ENCODE assay signal across 20 mouse cellular contexts in genomic region chr10:125275149-125275848, GRCm38 (mm10).
DNase-seq lines count a peak whose midpoint lies in the region; ATAC-seq and TF ChIP-seq lines count a peak whose summit lies in the region.
"Had no signal": no experiment of that assay in that cellular context is flagged by ENCODE, and none has a peak within 500 bp of the region (broad histone marks: within the 10 kb centered on the region; RNA-seq: fewer than 3 reads in every experiment).

No protein-coding gene starts in this region.

- intact Hi-C loops in left cerebral cortex, postnatal 4 days (cut with DNase I) = no loop called here

- no peak overlapping the region for H3K4me3 ChIP-seq in embryonic facial prominence, embryonic 14.5 days (ENCODE audit: low read depth, low read length)
- no peak overlapping the region for H3K4me3 ChIP-seq in embryonic facial prominence, embryonic 10.5 days
- no peak overlapping the region for H3K4me3 ChIP-seq in forebrain, embryonic 15.5 days
- H3K4me3 ChIP-seq: gastrocnemius, adult 2 months; limb, embryonic 15.5 days; liver, embryonic 15.5 days had no signal

- no peak overlapping the region for H3K4me2 ChIP-seq in embryonic facial prominence, embryonic 14.5 days (ENCODE audit: low read depth, low read length)
- no peak overlapping the region for H3K4me2 ChIP-seq in forebrain, embryonic 15.5 days (replicated peaks)
- H3K4me2 ChIP-seq: heart, embryonic 11.5 days; limb, embryonic 15.5 days; liver, embryonic 15.5 days had no signal

- 70% methylated on average over 12 of the region's 12 CpGs for WGBS in embryonic facial prominence, embryonic 14.5 days
- WGBS in embryonic facial prominence, embryonic 10.5 days = 90% methylated on average over 12 of the region's 12 CpGs
- WGBS in forebrain, embryonic 15.5 days = 27% methylated on average over 12 of the region's 12 CpGs

- peak; percentile 82; the same call in 1 of the 2 replicates for ATAC-seq in embryonic facial prominence, embryonic 14.5 days (ENCODE audit: low read depth)
- ATAC-seq in forebrain, embryonic 15.5 days (replicated peaks) = peak; percentile 84
- ATAC-seq: lung, postnatal 0 days had no signal

- no peaks in the 10 kb centered on the region for H3K9me3 ChIP-seq in embryonic facial prominence, embryonic 14.5 days (ENCODE audit: control insufficient read depth, low read length)
- H3K9me3 ChIP-seq in embryonic facial prominence, embryonic 10.5 days = no peaks in the 10 kb centered on the region
- H3K9me3 ChIP-seq in forebrain, embryonic 15.5 days = no peaks in the 10 kb centered on the region
- H3K9me3 ChIP-seq: limb, embryonic 15.5 days; liver, embryonic 15.5 days had no signal

- no peak for TF ChIP-seq POLR2A in brain, embryonic 14.5 days (IDR thresholded peaks at IDR 0.05; ENCODE audit: borderline replicate concordance, extremely low read depth, insufficient read depth, insufficient read length, poor library complexity, severe bottlenecking)

- H3K27ac ChIP-seq in embryonic facial prominence, embryonic 14.5 days (replicated peaks; ENCODE audit: low read depth, low read length) = no peak overlapping the region
- no peak overlapping the region for H3K27ac ChIP-seq in embryonic facial prominence, embryonic 10.5 days (replicated peaks)
- no peak overlapping the region for H3K27ac ChIP-seq in forebrain, embryonic 15.5 days (replicated peaks)
- H3K27ac ChIP-seq: gastrocnemius, adult 2 months; kidney, postnatal 0 days; limb, embryonic 15.5 days; liver, embryonic 15.5 days had no signal

- no peak for TF ChIP-seq CTCF in brain, embryonic 14.5 days (IDR thresholded peaks at IDR 0.05; ENCODE audit: borderline replicate concordance, extremely low read depth, insufficient read depth, insufficient read length)

- H3K36me3 ChIP-seq in embryonic facial prominence, embryonic 14.5 days (ENCODE audit: control insufficient read depth, insufficient read depth, low read length) = no peaks in the 10 kb centered on the region
- no peaks in the 10 kb centered on the region for H3K36me3 ChIP-seq in embryonic facial prominence, embryonic 10.5 days (replicated peaks)
- no peaks in the 10 kb centered on the region for H3K36me3 ChIP-seq in forebrain, embryonic 15.5 days
- H3K36me3 ChIP-seq: limb, embryonic 15.5 days; liver, embryonic 15.5 days had no signal

- no peaks in the 10 kb centered on the region for H3K4me1 ChIP-seq in embryonic facial prominence, embryonic 14.5 days (ENCODE audit: control insufficient read depth, insufficient read depth, low read length)
- H3K4me1 ChIP-seq in embryonic facial prominence, embryonic 10.5 days = no peaks in the 10 kb centered on the region
- H3K4me1 ChIP-seq in forebrain, embryonic 15.5 days = peaks cover 10% of the 10 kb centered on the region; the same call in 1 of the 2 replicates
- H3K4me1 ChIP-seq: limb, embryonic 15.5 days had no signal

- no peak overlapping the region for H3K9ac ChIP-seq in embryonic facial prominence, embryonic 14.5 days (ENCODE audit: low read depth, low read length)
- H3K9ac ChIP-seq in forebrain, embryonic 15.5 days (replicated peaks) = no peak overlapping the region
- H3K9ac ChIP-seq: limb, embryonic 15.5 days; liver, embryonic 15.5 days had no signal

- peak; percentile 29 for DNase-seq in embryonic facial prominence, embryonic 14.5 days (ENCODE audit: low spot score)
- DNase-seq in embryonic facial prominence, embryonic 10.5 days (ENCODE audit: low spot score) = no peak
- DNase-seq in left cerebral cortex, postnatal 4 days = peak; percentile 51
- DNase-seq in left cerebral cortex, adult 8-10 months (ENCODE audit: low spot score in 2 of 2) = no peak
- peak; percentile 89 for DNase-seq in brain, embryonic 14.5 days (ENCODE audit: low read depth)
- no peak for DNase-seq in thymus, adult 18-20 months
- DNase-seq in adipocyte (ENCODE audit: low spot score) = no peak
- DNase-seq: adrenal gland, postnatal 36 days; B cell, adult 2 months; gastrocnemius, adult 2 months; heart, postnatal 10 days; kidney, adult 18-20 months; layer of hippocampus, postnatal 36 days; thymus, postnatal 25 days had no signal

- no peaks in the 10 kb centered on the region; the same call in 1 of the 2 replicates for H3K27me3 ChIP-seq in embryonic facial prominence, embryonic 14.5 days (replicated peaks; ENCODE audit: control insufficient read depth, insufficient read depth, low read length)
- no peaks in the 10 kb centered on the region for H3K27me3 ChIP-seq in embryonic facial prominence, embryonic 10.5 days (replicated peaks; ENCODE audit: low read depth, poor library complexity, severe bottlenecking)
- H3K27me3 ChIP-seq in forebrain, embryonic 15.5 days = no peaks in the 10 kb centered on the region
- H3K27me3 ChIP-seq: limb, embryonic 15.5 days; liver, embryonic 15.5 days had no signal

Comparison
In these comparisons a context has a peak if more than half of its experiments do, and no peak if none do; other contexts are left out.
1. DNase-seq: peak in embryonic facial prominence, embryonic 14.5 days (single experiment), left cerebral cortex, postnatal 4 days (single experiment) and brain, embryonic 14.5 days (single experiment); none in embryonic facial prominence, embryonic 10.5 days (single experiment), left cerebral cortex, adult 8-10 months (0 of 2), thymus, adult 18-20 months (0 of 2) and adipocyte (single experiment).